In genomic region chr4:125486616-125487015, GRCm38 (mm10) we compare ENCODE assay signal across 9 mouse cellular contexts. TPM values are rescaled to one million over a fixed set of nuclear protein-coding genes. Genes with fewer than 3 reads are reported as not detected.
DNase-seq lines count a peak whose midpoint lies in the region; ATAC-seq and TF ChIP-seq lines count a peak whose summit lies in the region.
"Had no signal": no experiment of that assay in that cellular context is flagged by ENCODE, and none has a peak within 500 bp of the region (broad histone marks: within the 10 kb centered on the region; RNA-seq: fewer than 3 reads in every experiment).

No protein-coding gene starts in this region.

- H3K9me3 ChIP-seq in kidney, embryonic 15.5 days (replicated peaks), result no peaks in the 10 kb centered on the region
- no peaks in the 10 kb centered on the region for H3K9me3 ChIP-seq in kidney, embryonic 16.5 days (ENCODE audit: low read length)
- H3K9me3 ChIP-seq in forebrain, embryonic 15.5 days, result no peaks in the 10 kb centered on the region
- H3K9me3 ChIP-seq in midbrain, postnatal 0 days (ENCODE audit: low read length), result no peaks in the 10 kb centered on the region

- 0 out of 2 replicates have a peak, but pooled peaks have one; percentile 18 for ATAC-seq in kidney, embryonic 15.5 days (replicated peaks; ENCODE audit: low FRiP score)
- ATAC-seq in kidney, embryonic 16.5 days (ENCODE audit: low FRiP score, low TSS enrichment), result no peak
- no peak for ATAC-seq in forebrain, embryonic 15.5 days (replicated peaks)
- no peak for ATAC-seq in midbrain, postnatal 0 days (ENCODE audit: low FRiP score)

- no peak overlapping the region for H3K9ac ChIP-seq in kidney, embryonic 15.5 days
- H3K9ac ChIP-seq in kidney, embryonic 16.5 days (replicated peaks; ENCODE audit: low read length), result no peak overlapping the region
- H3K9ac ChIP-seq in forebrain, embryonic 15.5 days (replicated peaks), result no peak overlapping the region; the same call in 1 of the 2 replicates
- H3K9ac ChIP-seq in midbrain, postnatal 0 days (replicated peaks; ENCODE audit: low read length, poor library complexity, severe bottlenecking), result no peak overlapping the region

- H3K27me3 ChIP-seq in kidney, embryonic 15.5 days, result peaks cover 100% of the 10 kb centered on the region
- H3K27me3 ChIP-seq in kidney, embryonic 16.5 days (ENCODE audit: insufficient read depth, low read length), result peaks cover 93% of the 10 kb centered on the region
- peaks cover 84% of the 10 kb centered on the region for H3K27me3 ChIP-seq in forebrain, embryonic 15.5 days
- H3K27me3 ChIP-seq in midbrain, postnatal 0 days (ENCODE audit: insufficient read depth, low read length), result peaks cover 40% of the 10 kb centered on the region

- intact Hi-C loops in left cerebral cortex, postnatal 36 days (cut with DNase I), result loop anchor here (10.0 kb wide), 2 partner anchors 202 to 438 kb away; no protein-coding TSS in a partner anchor

- peak; percentile 87 for DNase-seq in brain, embryonic 14.5 days (ENCODE audit: low read depth)
- peak; percentile 86 for DNase-seq in midbrain, postnatal 0 days (ENCODE audit: low spot score)
- no peak for DNase-seq in gastrocnemius, adult 18-20 months (ENCODE audit: low spot score)
- no peak for DNase-seq in left cerebral cortex, postnatal 36 days (ENCODE audit: low spot score in 2 of 2)
- DNase-seq in frontal cortex, adult 2 months (ENCODE audit: extremely low spot score in 1 of 2, low spot score in 1 of 2), result no peak
- DNase-seq: cerebellum, postnatal 36 days had no signal

- no peak overlapping the region for H3K4me2 ChIP-seq in kidney, embryonic 15.5 days
- no peak overlapping the region for H3K4me2 ChIP-seq in kidney, embryonic 16.5 days (replicated peaks; ENCODE audit: low read depth, low read length)
- H3K4me2 ChIP-seq in forebrain, embryonic 15.5 days (replicated peaks), result peak overlapping the region; percentile 57
- H3K4me2 ChIP-seq in midbrain, postnatal 0 days (ENCODE audit: low read depth, low read length, poor library complexity, severe bottlenecking), result 0 out of 2 replicates have a peak overlapping the region, but pooled peaks have one; percentile 16

- H3K4me1 ChIP-seq in kidney, embryonic 15.5 days, result peaks cover 24% of the 10 kb centered on the region
- peaks cover 21% of the 10 kb centered on the region for H3K4me1 ChIP-seq in kidney, embryonic 16.5 days (ENCODE audit: insufficient read depth, low read length)
- peaks cover 83% of the 10 kb centered on the region for H3K4me1 ChIP-seq in forebrain, embryonic 15.5 days
- H3K4me1 ChIP-seq in midbrain, postnatal 0 days (ENCODE audit: insufficient read depth, low read length), result peaks cover 11% of the 10 kb centered on the region; the same call in 1 of the 2 replicates

- TF ChIP-seq CTCF in brain, embryonic 14.5 days (IDR thresholded peaks at IDR 0.05; ENCODE audit: borderline replicate concordance, extremely low read depth, insufficient read depth, insufficient read length), result peak; percentile 48; the same call in 1 of the 2 replicates
- TF ChIP-seq CTCF in midbrain, postnatal 0 days (IDR thresholded peaks at IDR 0.05), result peak; percentile 78

- H3K4me3 ChIP-seq in kidney, embryonic 15.5 days (replicated peaks), result no peak overlapping the region
- H3K4me3 ChIP-seq in kidney, embryonic 16.5 days (ENCODE audit: low read length), result no peak overlapping the region
- H3K4me3 ChIP-seq in forebrain, embryonic 15.5 days, result 0 out of 2 replicates have a peak overlapping the region, but pooled peaks have one; percentile 4
- H3K4me3 ChIP-seq in midbrain, postnatal 0 days (ENCODE audit: low read depth, low read length), result no peak overlapping the region

- TF ChIP-seq POLR2A in brain, embryonic 14.5 days (IDR thresholded peaks at IDR 0.05; ENCODE audit: borderline replicate concordance, extremely low read depth, insufficient read depth, insufficient read length, poor library complexity, severe bottlenecking), result no peak

- no peak overlapping the region for H3K27ac ChIP-seq in kidney, embryonic 15.5 days
- H3K27ac ChIP-seq in kidney, embryonic 16.5 days (ENCODE audit: low read length), result no peak overlapping the region
- H3K27ac ChIP-seq in forebrain, embryonic 15.5 days (replicated peaks), result peak overlapping the region; percentile 42
- H3K27ac ChIP-seq in midbrain, postnatal 0 days (ENCODE audit: low read depth, low read length), result no peak overlapping the region

- WGBS in kidney, embryonic 15.5 days, result 2% methylated on average over 13 of the region's 13 CpGs
- 2% methylated on average over 13 of the region's 13 CpGs for whole genome bisulfite sequencing in kidney, embryonic 16.5 days
- 2% methylated on average over 13 of the region's 13 CpGs for WGBS in forebrain, embryonic 15.5 days
- under 1% methylated on average over 13 of the region's 13 CpGs for WGBS in midbrain, postnatal 0 days

- no peaks in the 10 kb centered on the region for H3K36me3 ChIP-seq in kidney, embryonic 15.5 days
- no peaks in the 10 kb centered on the region for H3K36me3 ChIP-seq in kidney, embryonic 16.5 days (ENCODE audit: insufficient read depth, low read length)
- H3K36me3 ChIP-seq in forebrain, embryonic 15.5 days, result no peaks in the 10 kb centered on the region
- H3K36me3 ChIP-seq in midbrain, postnatal 0 days (ENCODE audit: insufficient read depth, low read length), result no peaks in the 10 kb centered on the region

RNA-seq across cellular contexts. Expression of gene Grik3, which starts 3.9 kb away (rescaled TPM):
- polyA plus RNA-seq in kidney, embryonic 15.5 days (2015; fragmentation: Nextera tagmentation; extraction: Ambion mirVana), result 0.05 TPM in 2 replicates
- polyA plus RNA-seq in kidney, embryonic 16.5 days (2015; fragmentation: Nextera tagmentation; extraction: Ambion mirVana), result 0.11 and 0.12 TPM in 2 replicates
- polyA plus RNA-seq in brain, embryonic 14.5 days (2012; rRNA removed), result 28.2 and 37.1 TPM in 2 replicates
- 7.9 and 8.2 TPM in 2 replicates for polyA plus RNA-seq in forebrain, embryonic 15.5 days (2015; fragmentation: Nextera tagmentation; extraction: Ambion mirVana)
- total RNA-seq in midbrain, postnatal 0 days (2014; rRNA removed), result 22.7 and 24.6 TPM in 2 replicates
- 2.5 and 3.3 TPM in 2 replicates for polyA plus RNA-seq in midbrain, postnatal 0 days (2015; fragmentation: Nextera tagmentation; extraction: Ambion mirVana)
- under 1 TPM; 0.12 to 0.18 TPM for total RNA-seq in gastrocnemius, adult 18-20 months (2021)
- 10 to 100 TPM; 44.9 to 48.6 TPM for total RNA-seq in left cerebral cortex, postnatal 36 days (2021)
- polyA plus RNA-seq in frontal cortex, adult 2 months (2012; rRNA removed), result 37.2 and 40.7 TPM in 2 replicates

Comparison
In these comparisons a context has a peak if more than half of its experiments do, and no peak if none do; other contexts are left out.
1. H3K4me2 ChIP-seq: peak in forebrain, embryonic 15.5 days (single experiment) and midbrain, postnatal 0 days (single experiment); none in kidney, embryonic 15.5 days (single experiment) and kidney, embryonic 16.5 days (single experiment).
2. DNase-seq: peak in brain, embryonic 14.5 days (single experiment) and midbrain, postnatal 0 days (single experiment); none in gastrocnemius, adult 18-20 months (single experiment), left cerebral cortex, postnatal 36 days (0 of 2) and frontal cortex, adult 2 months (0 of 2).